Mouse (Mus musculus) neural tube, embryonic 12.5 days (tissue): Measurements from ENCODE around the gene Aqp9. TPM values are rescaled to one million over a fixed set of nuclear protein-coding genes. Genes with fewer than 3 reads are reported as not detected.

Source experiments
- ATAC-seq: fragments of 200-750 bp; cut with Nextera tagmentation; 2 replicates; pipeline ENCODE4 v1.8.0; 2017; ENCODE audit warnings: low read depth, mild to moderate bottlenecking, moderate TSS enrichment, moderate library complexity; ENCODE audit not compliant: low FRiP score
- H3K27ac ChIP-seq: fragments of 300-500 bp; sonication (generic); 2 replicates; pipeline ENCODE4 v1.5.1; 2016
- H3K27me3 ChIP-seq: fragments of 300-500 bp; sonication (generic); replicated peaks from 2 replicates; pipeline ENCODE4 v1.6.1; 2016; ENCODE audit warnings: mild to moderate bottlenecking
- H3K36me3 ChIP-seq: fragments of 300-500 bp; sonication (generic); 2 replicates; pipeline ENCODE4 v1.6.1; 2016; ENCODE audit warnings: mild to moderate bottlenecking
- H3K4me1 ChIP-seq: fragments of 300-500 bp; sonication (generic); 2 replicates; pipeline ENCODE4 v1.6.1; 2016
- H3K4me2 ChIP-seq: fragments of 300-500 bp; sonication (generic); replicated peaks from 2 replicates; pipeline ENCODE4 v1.6.1; 2016; ENCODE audit warnings: mild to moderate bottlenecking
- H3K4me3 ChIP-seq: fragments of 300-500 bp; sonication (generic); 2 replicates; pipeline ENCODE4 v1.5.1; 2016
- H3K9ac ChIP-seq: fragments of 300-500 bp; sonication (generic); 2 replicates; pipeline ENCODE4 v1.6.1; 2016; ENCODE audit warnings: mild to moderate bottlenecking
- H3K9me3 ChIP-seq: fragments of 300-500 bp; sonication (generic); 2 replicates; pipeline ENCODE4 v1.6.1; 2016; ENCODE audit warnings: mild to moderate bottlenecking
- WGBS: fragments of 180-500 bp; shearing (Covaris S2); methylation state at CpG from one replicate; pipeline ENCODE4 v1.1.7; 2016; 5-methylcytosine and 5-hydroxymethylcytosine counted together
- polyA plus RNA-seq: library from polyadenylated mRNA; unstranded; fragments of >200 nt; fragmentation: Nextera tagmentation; extraction: Ambion mirVana; gene quantifications from 2 replicates; pipeline ENCODE4 v1.2.1, GENCODE M21; 2016

The Aqp9 gene
- polyA plus RNA-seq, 1 experiment from 2014 or later, result 0.09 TPM

GRCm38 (mm10) chr9:71113166-71113565, 55.3 kb downstream of the Aqp9 start:
- Histone ChIP-seq H3K27ac (no peak overlapping the region), H3K27me3 (no peaks in the 10 kb centered on the region), H3K4me1 (no peaks in the 10 kb centered on the region), H3K9me3 (no peaks in the 10 kb centered on the region), H3K4me2 (no peak overlapping the region), H3K4me3 (no peak overlapping the region), H3K9ac (no peak overlapping the region), H3K36me3 (no peaks in the 10 kb centered on the region)
- no peak for ATAC-seq
- WGBS, result 86% methylated on average over 6 of the region's 6 CpGs

GRCm38 (mm10) chr9:71103521-71103920, 65.0 kb downstream of the Aqp9 start:
- Histone ChIP-seq H3K4me1 (no peaks in the 10 kb centered on the region), H3K27ac (no peak overlapping the region), H3K4me2 (no peak overlapping the region), H3K9me3 (no peaks in the 10 kb centered on the region), H3K9ac (no peak overlapping the region), H3K27me3 (no peaks in the 10 kb centered on the region), H3K36me3 (no peaks in the 10 kb centered on the region), H3K4me3 (no peak overlapping the region)
- ATAC-seq, result no peak
- 82% methylated on average over 5 of the region's 5 CpGs for WGBS

GRCm38 (mm10) chr9:71094066-71094465, 74.4 kb downstream of the Aqp9 start:
- no peak overlapping the region for H3K4me3 ChIP-seq
- no peaks in the 10 kb centered on the region for H3K27me3 ChIP-seq
- no peak overlapping the region for H3K4me2 ChIP-seq
- H3K9me3 ChIP-seq, result no peaks in the 10 kb centered on the region
- ATAC-seq, result no peak
- no peak overlapping the region for H3K27ac ChIP-seq
- WGBS, result 89% methylated on average over 6 of the region's 6 CpGs
- no peaks in the 10 kb centered on the region for H3K36me3 ChIP-seq
- no peak overlapping the region for H3K9ac ChIP-seq
- no peaks in the 10 kb centered on the region for H3K4me1 ChIP-seq

- no peak for ATAC-seq
- H3K4me1 ChIP-seq, result no peaks in the 10 kb centered on the region
- no peaks in the 10 kb centered on the region for H3K36me3 ChIP-seq
- no peak overlapping the region for H3K27ac ChIP-seq
- no peaks in the 10 kb centered on the region for H3K27me3 ChIP-seq
- H3K9me3 ChIP-seq, result no peaks in the 10 kb centered on the region
- H3K9ac ChIP-seq, result no peak overlapping the region
- no peak overlapping the region for H3K4me3 ChIP-seq
- no peak overlapping the region for H3K4me2 ChIP-seq
- 76% methylated on average over 5 of the region's 5 CpGs for WGBS
Measured at GRCm38 (mm10) chr9:71092038-71092437, 76.4 kb downstream of the Aqp9 start.

- H3K4me1 ChIP-seq, result no peaks in the 10 kb centered on the region
Measured at GRCm38 (mm10) chr9:71079201-71079600, 89.3 kb downstream of the Aqp9 start.

GRCm38 (mm10) chr9:71077251-71077825, 91.1 kb downstream of the Aqp9 start:
- Histone ChIP-seq H3K27me3 (no peaks in the 10 kb centered on the region), H3K4me1 (no peaks in the 10 kb centered on the region), H3K36me3 (no peaks in the 10 kb centered on the region), H3K9me3 (no peaks in the 10 kb centered on the region), H3K27ac (no peak overlapping the region), H3K4me2 (no peak overlapping the region), H3K9ac (no peak overlapping the region), H3K4me3 (no peak overlapping the region)
- WGBS, result 91% methylated on average over 5 of the region's 5 CpGs
- ATAC-seq, result no peak

More at GRCm38 (mm10) chr9:71079201-71079600, 89.3 kb downstream of the Aqp9 start:
- no peaks in the 10 kb centered on the region for H3K27me3 ChIP-seq
- ATAC-seq, result no peak
- no peak overlapping the region for H3K4me3 ChIP-seq
- H3K27ac ChIP-seq, result no peak overlapping the region
- no peak overlapping the region for H3K9ac ChIP-seq
- no peaks in the 10 kb centered on the region for H3K36me3 ChIP-seq
- H3K4me2 ChIP-seq, result no peak overlapping the region
- H3K9me3 ChIP-seq, result no peaks in the 10 kb centered on the region
- 66% methylated on average over 7 of the region's 7 CpGs for WGBS

- ATAC-seq, result no peak
- 87% methylated on average over 12 of the region's 12 CpGs for WGBS
- no peaks in the 10 kb centered on the region for H3K9me3 ChIP-seq
Measured at GRCm38 (mm10) chr9:71076201-71076648, 92.3 kb downstream of the Aqp9 start.

GRCm38 (mm10) chr9:71073831-71074230, 94.7 kb downstream of the Aqp9 start:
- H3K4me2 ChIP-seq, result no peak overlapping the region
- H3K9ac ChIP-seq, result no peak overlapping the region
- no peaks in the 10 kb centered on the region for H3K4me1 ChIP-seq
- H3K4me3 ChIP-seq, result no peak overlapping the region
- H3K36me3 ChIP-seq, result no peaks in the 10 kb centered on the region
- ATAC-seq, result no peak
- no peak overlapping the region for H3K27ac ChIP-seq
- 60% methylated on average over 4 of the region's 4 CpGs for WGBS
- no peaks in the 10 kb centered on the region for H3K9me3 ChIP-seq
- H3K27me3 ChIP-seq, result no peaks in the 10 kb centered on the region

More at GRCm38 (mm10) chr9:71076201-71076648, 92.3 kb downstream of the Aqp9 start:
- no peak overlapping the region for H3K4me2 ChIP-seq
- H3K4me3 ChIP-seq, result no peak overlapping the region
- H3K27ac ChIP-seq, result no peak overlapping the region
- H3K9ac ChIP-seq, result no peak overlapping the region
- H3K36me3 ChIP-seq, result no peaks in the 10 kb centered on the region
- H3K27me3 ChIP-seq, result no peaks in the 10 kb centered on the region
- no peaks in the 10 kb centered on the region for H3K4me1 ChIP-seq

GRCm38 (mm10) chr9:71073076-71073475, 95.4 kb downstream of the Aqp9 start:
- no peaks in the 10 kb centered on the region for H3K27me3 ChIP-seq
- no peaks in the 10 kb centered on the region for H3K36me3 ChIP-seq
- H3K9ac ChIP-seq, result no peak overlapping the region
- no peak overlapping the region for H3K4me3 ChIP-seq
- no peaks in the 10 kb centered on the region for H3K4me1 ChIP-seq
- no peak overlapping the region for H3K27ac ChIP-seq
- ATAC-seq, result no peak
- 59% methylated on average over 4 of the region's 4 CpGs for WGBS
- no peak overlapping the region for H3K4me2 ChIP-seq
- no peaks in the 10 kb centered on the region for H3K9me3 ChIP-seq

- Histone ChIP-seq H3K36me3 (no peaks in the 10 kb centered on the region), H3K9ac (no peak overlapping the region), H3K9me3 (no peaks in the 10 kb centered on the region), H3K27ac (no peak overlapping the region), H3K4me3 (no peak overlapping the region), H3K27me3 (no peaks in the 10 kb centered on the region), H3K4me1 (no peaks in the 10 kb centered on the region), H3K4me2 (no peak overlapping the region)
- WGBS, result 80% methylated on average over 7 of the region's 7 CpGs
- ATAC-seq, result no peak
Measured at GRCm38 (mm10) chr9:71072502-71072901, 96.0 kb downstream of the Aqp9 start.

GRCm38 (mm10) chr9:71071581-71072330, 96.7 kb downstream of the Aqp9 start:
- no peaks in the 10 kb centered on the region for H3K4me1 ChIP-seq
- no peak for ATAC-seq
- 86% methylated on average over 7 of the region's 7 CpGs for WGBS
- no peak overlapping the region for H3K4me3 ChIP-seq
- H3K27me3 ChIP-seq, result no peaks in the 10 kb centered on the region
- no peaks in the 10 kb centered on the region for H3K36me3 ChIP-seq
- no peak overlapping the region for H3K9ac ChIP-seq
- no peak overlapping the region for H3K4me2 ChIP-seq
- no peaks in the 10 kb centered on the region for H3K9me3 ChIP-seq
- no peak overlapping the region for H3K27ac ChIP-seq

GRCm38 (mm10) chr9:71070628-71071027, 97.9 kb downstream of the Aqp9 start:
- no peak overlapping the region for H3K4me2 ChIP-seq
- no peaks in the 10 kb centered on the region for H3K36me3 ChIP-seq
- H3K9me3 ChIP-seq, result no peaks in the 10 kb centered on the region
- 95% methylated on average over 2 of the region's 2 CpGs for WGBS
- no peak overlapping the region for H3K27ac ChIP-seq
- ATAC-seq, result no peak
- no peaks in the 10 kb centered on the region for H3K27me3 ChIP-seq
- no peak overlapping the region for H3K9ac ChIP-seq
- no peak overlapping the region for H3K4me3 ChIP-seq
- no peaks in the 10 kb centered on the region for H3K4me1 ChIP-seq
